Mouse (Mus musculus): ENCODE measurements at regions not wholly inside any gene's neighbourhood (a gene's known extent, or its start where the extent isn't known, plus 50 kb on each side); places are given as distances from the start of the nearest gene placed in this dataset.

GRCm38 (mm10) chr7:133481529-133481928, 120.4 kb downstream of the Tex36 start:
- TF ChIP-seq CTCF (IDR thresholded peaks at IDR 0.05; ENCODE audit: insufficient read depth, low read depth, low read length) (no peak), POLR2A (IDR thresholded peaks at IDR 0.05; ENCODE audit: insufficient read depth, low read depth, low read length) (no peak)

All from olfactory bulb, adult 2 months (tissue).